Mouse (Mus musculus) left cerebral cortex, postnatal 14 days (tissue): ENCODE measurements around the gene Serpinb9e. TPM values are rescaled to one million over a fixed set of nuclear protein-coding genes. Genes with fewer than 3 reads are reported as not detected.
"Not testable (repeated sequence)": the region's sequence is repeated elsewhere in the genome, so short reads cannot be mapped to it uniquely, and the experiment has no call there.

Source experiments
- DNase-seq, 2 experiments: peaks; one replicate each; pipeline ENCODE4 v3.0.0; 2021 to 2022; ENCODE audit warnings: low spot score in 2 of 2, mixed read lengths in 1 of 2
- intact Hi-C: fragments of 180-260 bp; cut with DNase I; formaldehyde crosslinking; loops from one replicate; pipeline ENCODE4 v1.15.1; 2025
- long read RNA-seq, 2 experiments: library from polyadenylated mRNA; stranded (forward); transcript quantifications; one replicate each; pipeline ENCODE4 v2.0.0; 2021
- total RNA-seq, 2 experiments: library from RNA; stranded (reverse); gene quantifications; 2 replicates each; pipeline ENCODE4 v1.2.3; 2021

The Serpinb9e gene
- total RNA-seq: not detected
- long read RNA-seq, experiment 1: 0 reads
- long read RNA-seq, experiment 2: 0 reads

- intact Hi-C loops, DNase-seq: not testable (repeated sequence)
These were observed at the start of gene Serpinb9e for GRCm38 (mm10) chr13:33249312-33249711. Gene Serpinb9e, plus strand, starts transcription at chr13:33249612.

DNA sequence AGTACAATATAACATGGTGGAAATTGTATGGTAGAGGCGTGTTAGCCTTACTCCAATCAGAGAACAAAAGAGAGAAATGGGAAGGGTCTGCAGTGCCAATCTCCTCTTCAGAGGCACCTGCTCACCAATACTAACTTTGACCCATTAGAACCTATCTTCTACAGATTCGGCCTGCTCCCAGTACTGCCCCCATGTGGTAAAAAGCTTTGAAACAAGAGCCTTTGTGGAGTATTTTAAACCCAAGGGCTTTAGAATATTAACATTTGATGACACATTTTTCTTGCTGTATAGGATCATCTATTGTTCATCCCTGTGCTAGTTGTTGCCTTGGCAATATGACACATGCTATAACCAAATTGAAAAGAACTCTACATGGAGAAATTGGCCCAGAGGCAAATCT lies 49.7 kb upstream of the Serpinb9e start:
- intact Hi-C loops: no loop called here
- DNase-seq: no peak

GRCm38 (mm10) chr13:33308631-33309030 lies 59.2 kb downstream of the Serpinb9e start:
- DNase-seq, intact Hi-C loops: not testable (repeated sequence)

Other genes starting within 250 kb of the Serpinb9e start
- gene Serpinb9, start 246.4 kb upstream of the Serpinb9e start, total RNA-seq: 1 to 10 TPM; 3.3 to 3.9 TPM
- gene Serpinb9b, start 222.2 kb upstream of the Serpinb9e start, total RNA-seq: not detected
- 1 to 10 TPM in 1 of 2 experiments, under 1 TPM in 1; 0.81 to 1.0 TPM for gene Serpinb1b, start 171.0 kb upstream of the Serpinb9e start, total RNA-seq
- not detected for gene Serpinb9c, start 89.9 kb upstream of the Serpinb9e start, total RNA-seq
- not detected for gene Serpinb9d, start 56.7 kb upstream of the Serpinb9e start, total RNA-seq
- gene Serpinb9f, start 74.5 kb downstream of the Serpinb9e start, total RNA-seq: not detected
- not detected for gene Gm11397, start 146.1 kb downstream of the Serpinb9e start, total RNA-seq
- gene Serpinb9g, start 235.2 kb downstream of the Serpinb9e start, total RNA-seq: not detected